Mouse (Mus musculus) spleen, adult 2 months (tissue): ENCODE results near the gene Plcl1. TPM values are rescaled to one million over a fixed set of nuclear protein-coding genes. Genes with fewer than 3 reads are reported as not detected.
"Not testable (repeated sequence)": the region's sequence is repeated elsewhere in the genome, so short reads cannot be mapped to it uniquely, and the experiment has no call there.

ENCODE experiments used
- DNase-seq, 2 experiments: peaks; one replicate each; pipeline versions ENCODE4 v3.0.0 to v3.0.0-alpha.2; 2012 to 2021; ENCODE audit warnings: low spot score in 2 of 2, low read depth in 1 of 2
- H3K27ac ChIP-seq: fragments of 200-500 bp; 2 replicates; pipeline ENCODE4 v1.5.1; 2012; ENCODE audit warnings: low read length, inconsistent platforms; ENCODE audit not compliant: insufficient read depth
- H3K27me3 ChIP-seq: fragments of 200-500 bp; 2 replicates; pipeline ENCODE4 v1.6.1; 2012; ENCODE audit warnings: mild to moderate bottlenecking, moderate library complexity, low read length, inconsistent platforms; ENCODE audit not compliant: control insufficient read depth, insufficient read depth
- H3K36me3 ChIP-seq: fragments of 200-500 bp; 2 replicates; pipeline ENCODE4 v1.6.1; 2012; ENCODE audit warnings: mild to moderate bottlenecking, low read length, inconsistent platforms; ENCODE audit not compliant: control insufficient read depth, insufficient read depth
- H3K4me1 ChIP-seq: fragments of 200-500 bp; 2 replicates; pipeline ENCODE4 v1.6.1; 2011; ENCODE audit warnings: inconsistent platforms; ENCODE audit not compliant: control insufficient read depth, insufficient read depth, insufficient read length
- H3K4me3 ChIP-seq: fragments of 200-500 bp; 2 replicates; pipeline ENCODE4 v1.5.1; 2011; ENCODE audit warnings: mild to moderate bottlenecking, inconsistent platforms; ENCODE audit not compliant: insufficient read depth, insufficient read length; ENCODE audit errors: extremely low read depth
- CTCF ChIP-seq: fragments of 200-500 bp; IDR thresholded peaks from 2 replicates; pipeline ENCODE4 v1.5.1; 2011; ENCODE audit warnings: mild to moderate bottlenecking, inconsistent platforms; ENCODE audit not compliant: insufficient read depth, insufficient read length, insufficient replicate concordance; ENCODE audit errors: extremely low read depth
- POLR2A ChIP-seq: fragments of 200-500 bp; IDR thresholded peaks from 2 replicates; pipeline ENCODE4 v1.6.1; 2011; ENCODE audit warnings: low read depth, low read length, inconsistent platforms
- WGBS: fragments of 180-500 bp; shearing (Covaris S2); methylation state at CpG from one replicate; pipeline ENCODE4 v1.1.7; 2018; 5-methylcytosine and 5-hydroxymethylcytosine counted together
- polyA plus RNA-seq: library from polyadenylated mRNA; depleted of rRNA; stranded (reverse); fragments of >200 nt; gene quantifications from 2 replicates; pipeline ENCODE4 v1.2.3, GENCODE M21; 2012

The Plcl1 gene
- polyA plus RNA-seq, 1 experiment: 0.49 TPM

DNA sequence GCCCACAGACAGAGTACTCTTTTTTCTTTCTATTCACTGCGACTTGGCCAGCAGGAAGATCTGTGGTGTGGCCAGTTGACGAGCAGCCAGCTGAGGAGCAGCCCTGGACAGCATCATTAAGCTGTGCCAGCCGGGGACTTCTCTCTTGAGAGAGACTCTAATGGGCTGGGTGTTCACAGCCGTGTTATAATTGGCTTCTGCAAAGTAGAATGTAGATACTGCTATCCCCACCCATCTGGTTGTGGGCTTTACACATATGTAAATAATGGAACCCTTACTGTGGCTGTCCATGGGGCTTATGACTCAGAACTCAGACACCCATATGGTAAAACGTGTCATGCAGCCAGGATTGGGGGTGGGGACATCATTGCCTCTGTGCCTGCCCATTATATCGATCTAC, 83.6 kb downstream of the Plcl1 start:
- no peaks in the 10 kb centered on the region for H3K4me1 ChIP-seq
- H3K27me3 ChIP-seq: no peaks in the 10 kb centered on the region
- 75% methylated on average over 6 of the region's 6 CpGs for WGBS
- no peak overlapping the region for H3K27ac ChIP-seq
- no peaks in the 10 kb centered on the region for H3K36me3 ChIP-seq
- no peak overlapping the region for H3K4me3 ChIP-seq
- TF ChIP-seq POLR2A (no peak), CTCF (no peak)
- no peak for DNase-seq

DNA sequence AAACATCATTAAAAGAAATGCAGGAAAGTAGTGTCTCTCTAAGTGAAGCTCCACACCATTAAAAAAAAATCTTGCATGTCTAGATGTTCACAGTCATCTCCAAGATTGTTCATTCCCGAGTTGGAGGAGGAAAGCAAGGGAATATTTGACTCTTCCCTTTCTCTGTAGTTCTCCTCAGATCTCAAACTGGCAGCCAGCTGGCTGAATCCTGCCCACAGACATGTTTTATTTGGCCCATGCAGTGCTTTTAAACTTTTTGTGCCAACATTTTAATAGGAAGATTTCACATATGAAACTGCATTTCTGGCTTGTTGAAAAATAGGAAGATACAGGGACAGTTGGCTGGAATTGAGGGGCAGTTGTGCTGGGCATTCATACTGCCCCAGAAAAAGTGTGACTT, 94.2 kb downstream of the Plcl1 start:
- DNase-seq: no peak
- H3K4me3 ChIP-seq: no peak overlapping the region
- H3K27ac ChIP-seq: no peak overlapping the region
- no peaks in the 10 kb centered on the region for H3K27me3 ChIP-seq
- no peaks in the 10 kb centered on the region for H3K4me1 ChIP-seq
- 68% methylated on average over 1 of the region's 1 CpGs for WGBS
- no peak for TF ChIP-seq POLR2A
- TF ChIP-seq CTCF: no peak
- H3K36me3 ChIP-seq: no peaks in the 10 kb centered on the region

DNA sequence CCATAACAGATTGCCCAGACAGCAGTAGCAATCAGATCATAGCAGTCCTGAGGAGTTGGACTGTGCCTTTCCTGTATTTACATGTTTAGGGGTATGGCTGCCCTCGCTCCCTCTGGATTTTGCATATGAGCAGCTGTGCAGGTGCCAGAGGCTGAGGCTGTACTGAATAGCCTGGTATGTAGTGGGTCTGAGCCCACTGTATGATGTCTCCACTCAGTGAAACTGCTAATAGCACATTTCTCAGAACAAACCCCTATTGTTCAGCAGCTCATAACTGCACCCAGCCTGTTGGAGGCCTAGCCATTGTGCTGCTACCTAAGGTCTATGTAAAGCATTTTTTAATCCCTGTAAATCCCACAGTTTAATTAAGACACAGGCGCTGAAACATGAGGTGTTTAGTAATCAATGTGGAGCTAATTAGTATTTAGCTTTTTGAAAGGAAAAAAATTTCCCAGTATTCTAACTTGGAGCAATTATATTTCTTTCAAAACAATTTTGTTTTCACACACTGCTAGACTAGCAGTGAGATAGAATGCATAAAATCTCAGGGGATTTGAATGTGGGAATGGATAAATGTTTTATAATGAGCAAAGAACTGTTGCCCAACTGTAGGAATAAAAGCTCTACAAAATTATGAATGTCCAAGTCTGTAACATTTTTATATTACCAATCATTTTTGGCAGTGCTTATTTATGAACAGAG, 95.4 kb downstream of the Plcl1 start:
- no peak overlapping the region for H3K27ac ChIP-seq
- no peak for TF ChIP-seq CTCF
- TF ChIP-seq POLR2A: no peak
- WGBS: 96% methylated on average over 2 of the region's 2 CpGs
- no peak for DNase-seq
- H3K36me3 ChIP-seq: no peaks in the 10 kb centered on the region
- no peaks in the 10 kb centered on the region for H3K4me1 ChIP-seq
- H3K27me3 ChIP-seq: no peaks in the 10 kb centered on the region
- H3K4me3 ChIP-seq: no peak overlapping the region

DNA sequence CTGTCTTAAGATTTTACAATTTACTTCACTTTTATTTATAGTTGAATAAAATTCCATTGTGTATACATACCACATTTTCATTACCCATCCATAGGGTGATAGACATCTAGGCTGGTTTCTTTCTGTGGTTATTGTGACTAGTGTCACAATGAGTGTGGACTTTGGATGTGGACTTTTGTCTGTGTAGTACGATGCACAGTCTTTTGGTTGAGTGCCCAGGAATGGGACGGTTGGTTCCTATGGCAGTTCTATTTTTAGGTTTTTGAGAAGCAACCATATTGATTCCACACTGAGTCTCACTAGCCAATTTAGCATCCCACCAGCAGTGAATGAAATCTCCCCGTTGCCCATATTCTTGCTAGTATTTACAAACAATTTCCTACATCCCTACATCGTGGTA, 100.1 kb downstream of the Plcl1 start:
- TF ChIP-seq CTCF (no peak), POLR2A (no peak)
- Histone ChIP-seq H3K36me3 (no peaks in the 10 kb centered on the region), H3K27me3 (no peaks in the 10 kb centered on the region), H3K4me1 (no peaks in the 10 kb centered on the region), H3K27ac (no peak overlapping the region), H3K4me3 (no peak overlapping the region)
- no peak for DNase-seq
- WGBS: 86% methylated on average over 4 of the region's 4 CpGs

DNA sequence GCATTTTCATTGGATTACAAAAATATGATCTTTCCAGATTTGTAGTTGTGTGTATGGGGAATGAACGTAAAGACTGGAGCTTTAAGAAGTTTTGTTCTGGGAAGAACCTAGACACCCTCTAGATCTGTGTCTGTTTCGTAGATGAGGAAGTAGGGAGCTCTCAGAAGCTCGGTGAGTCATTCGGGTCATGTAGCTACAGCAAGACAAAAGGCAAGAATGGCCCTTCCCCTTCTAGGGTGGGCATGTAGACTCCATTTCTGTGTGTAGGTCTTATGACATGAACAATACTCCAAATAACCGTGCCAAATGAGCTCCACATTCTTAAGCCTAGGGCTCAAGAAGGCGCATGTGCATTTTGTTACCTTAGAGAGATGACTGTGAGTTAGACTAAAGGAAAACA, 101.3 kb downstream of the Plcl1 start:
- no peak for TF ChIP-seq POLR2A
- no peak for TF ChIP-seq CTCF
- DNase-seq: no peak
- Histone ChIP-seq H3K4me1 (peaks cover 2% of the 10 kb centered on the region; the same call in 1 of the 2 replicates), H3K27me3 (no peaks in the 10 kb centered on the region), H3K27ac (no peak overlapping the region), H3K4me3 (no peak overlapping the region), H3K36me3 (no peaks in the 10 kb centered on the region)
- 49% methylated on average over 6 of the region's 6 CpGs for WGBS

DNA sequence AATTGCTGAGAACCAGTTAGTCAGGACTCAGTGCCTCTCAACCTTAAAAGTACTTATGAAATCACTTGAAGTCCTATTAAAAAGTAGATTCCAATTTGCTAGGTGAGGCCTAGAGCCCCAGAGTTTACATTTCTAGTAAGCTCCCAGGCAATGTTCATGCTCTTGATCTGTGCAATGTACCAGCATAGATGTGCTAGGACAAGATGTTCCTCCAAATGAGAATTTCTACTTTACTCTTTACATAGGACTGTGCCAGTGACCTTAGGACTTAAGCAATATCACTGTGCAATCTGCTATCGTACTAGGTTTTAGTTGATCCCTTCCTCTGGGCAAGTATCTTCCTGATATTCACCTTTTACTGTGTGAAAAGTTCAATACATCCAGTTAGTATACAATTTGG, 103.9 kb downstream of the Plcl1 start:
- WGBS: 82% methylated on average over 1 of the region's 1 CpGs
- H3K27ac ChIP-seq: no peak overlapping the region

DNA sequence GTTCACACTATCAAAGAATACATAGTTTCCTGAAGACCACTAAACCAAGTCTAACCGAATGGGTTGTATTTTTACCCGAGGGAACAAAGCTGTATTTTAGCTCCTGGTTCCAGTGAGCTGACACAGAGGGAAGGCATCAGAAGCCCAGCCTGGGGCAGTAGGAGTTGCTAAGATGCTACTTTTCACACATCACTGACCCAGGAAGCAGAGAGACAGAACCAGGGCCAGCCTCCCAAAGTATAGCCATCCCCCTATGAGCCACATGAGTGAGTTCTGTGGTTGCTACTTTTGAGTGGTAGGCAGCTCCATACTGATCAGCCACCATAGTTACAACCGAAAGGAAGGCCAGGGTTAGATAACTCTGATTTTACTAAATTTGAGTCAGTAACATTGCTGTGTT, 106.4 kb downstream of the Plcl1 start:
- DNase-seq: no peak
- Histone ChIP-seq H3K27me3 (no peaks in the 10 kb centered on the region), H3K4me3 (no peak overlapping the region), H3K27ac (no peak overlapping the region), H3K4me1 (peaks cover 2% of the 10 kb centered on the region; the same call in 1 of the 2 replicates), H3K36me3 (no peaks in the 10 kb centered on the region)
- TF ChIP-seq POLR2A (no peak), CTCF (no peak)
- 45% methylated on average over 3 of the region's 3 CpGs for WGBS

More for the DNA sequence above, 103.9 kb downstream of the Plcl1 start:
- no peak for TF ChIP-seq CTCF
- no peak for DNase-seq
- H3K4me3 ChIP-seq: no peak overlapping the region
- no peaks in the 10 kb centered on the region for H3K36me3 ChIP-seq
- no peaks in the 10 kb centered on the region for H3K27me3 ChIP-seq
- H3K4me1 ChIP-seq: peaks cover 2% of the 10 kb centered on the region; the same call in 1 of the 2 replicates

DNA sequence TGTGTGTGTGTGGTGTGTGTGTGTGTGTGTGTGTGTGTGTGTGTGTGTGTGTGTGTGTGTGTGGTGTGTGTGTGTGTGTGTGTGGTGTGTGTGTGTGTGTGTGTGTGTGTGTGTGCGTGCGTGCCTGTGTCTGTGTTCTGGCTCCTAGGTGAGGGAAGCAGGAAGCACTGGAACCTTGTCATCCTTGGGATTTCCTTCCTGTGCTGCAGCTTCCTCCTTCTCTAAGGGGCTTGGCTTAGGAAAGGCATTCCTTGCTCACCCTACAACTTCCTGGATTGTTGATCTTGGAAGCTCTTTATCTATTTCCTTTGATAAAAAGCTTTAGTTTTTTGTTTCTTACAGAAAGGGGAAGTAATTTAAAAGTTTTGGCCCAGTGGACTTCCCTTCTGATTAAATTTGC, 107.1 kb downstream of the Plcl1 start:
- not testable (repeated sequence) for DNase-seq, H3K36me3 ChIP-seq, H3K4me1 ChIP-seq, H3K27me3 ChIP-seq, H3K4me3 ChIP-seq, H3K27ac ChIP-seq
- WGBS: 59% methylated on average over 2 of the region's 2 CpGs
